Mouse (Mus musculus) liver, embryonic 16.5 days (tissue): ENCODE data around the gene Tnr. TPM values are rescaled to one million over a fixed set of nuclear protein-coding genes. Genes with fewer than 3 reads are reported as not detected.

Source experiments
- ATAC-seq: fragments of 200-750 bp; cut with Nextera tagmentation; 2 replicates; pipeline ENCODE4 v1.8.0; 2017; ENCODE audit warnings: low read depth, mild to moderate bottlenecking, moderate number of reproducible peaks, moderate library complexity
- H3K27ac ChIP-seq: fragments of 300-500 bp; sonication (generic); 2 replicates; pipeline ENCODE4 v1.5.1; 2014; ENCODE audit warnings: mild to moderate bottlenecking, low read length
- H3K27me3 ChIP-seq: fragments of 300-500 bp; sonication (generic); 2 replicates; pipeline ENCODE4 v1.6.1; 2014; ENCODE audit warnings: low read depth, low read length, mixed read lengths; ENCODE audit not compliant: control insufficient read depth, insufficient read depth
- H3K36me3 ChIP-seq: fragments of 300-500 bp; sonication (generic); 2 replicates; pipeline ENCODE4 v1.6.1; 2014; ENCODE audit warnings: mild to moderate bottlenecking; ENCODE audit not compliant: control insufficient read depth, insufficient read depth
- H3K4me1 ChIP-seq: fragments of 300-500 bp; sonication (generic); 2 replicates; pipeline ENCODE4 v1.6.1; 2014; ENCODE audit warnings: low read depth, low read length, mixed read lengths; ENCODE audit not compliant: control insufficient read depth
- H3K4me2 ChIP-seq: fragments of 300-500 bp; sonication (generic); 2 replicates; pipeline ENCODE4 v1.6.1; 2014; ENCODE audit warnings: low read depth, low read length, mixed read lengths
- H3K4me3 ChIP-seq: fragments of 300-500 bp; sonication (generic); 2 replicates; pipeline ENCODE4 v1.5.1; 2014; ENCODE audit warnings: low read depth, mild to moderate bottlenecking, low read length
- H3K9ac ChIP-seq: fragments of 300-500 bp; sonication (generic); 2 replicates; pipeline ENCODE4 v1.6.1; 2014; ENCODE audit warnings: low read depth, low read length
- H3K9me3 ChIP-seq: fragments of 300-500 bp; sonication (generic); replicated peaks from 2 replicates; pipeline ENCODE4 v1.6.1; 2016; ENCODE audit warnings: low read length; ENCODE audit not compliant: control insufficient read depth
- WGBS: fragments of 180-500 bp; shearing (Covaris S2); extraction: QIAGEN DNeasy Blood & Tissue Kit; methylation state at CpG from one replicate; pipeline ENCODE4 v1.1.7; 2014; ENCODE audit not compliant: insufficient replicate concordance; 5-methylcytosine and 5-hydroxymethylcytosine counted together
- polyA plus RNA-seq: library from polyadenylated mRNA; unstranded; fragments of >200 nt; fragmentation: Nextera tagmentation; extraction: Ambion mirVana; gene quantifications from 2 replicates; pipeline ENCODE4 v1.2.1, GENCODE M21; 2015

Tnr gene
- polyA plus RNA-seq, 1 experiment from 2014 or later, result 0.02 TPM

DNA sequence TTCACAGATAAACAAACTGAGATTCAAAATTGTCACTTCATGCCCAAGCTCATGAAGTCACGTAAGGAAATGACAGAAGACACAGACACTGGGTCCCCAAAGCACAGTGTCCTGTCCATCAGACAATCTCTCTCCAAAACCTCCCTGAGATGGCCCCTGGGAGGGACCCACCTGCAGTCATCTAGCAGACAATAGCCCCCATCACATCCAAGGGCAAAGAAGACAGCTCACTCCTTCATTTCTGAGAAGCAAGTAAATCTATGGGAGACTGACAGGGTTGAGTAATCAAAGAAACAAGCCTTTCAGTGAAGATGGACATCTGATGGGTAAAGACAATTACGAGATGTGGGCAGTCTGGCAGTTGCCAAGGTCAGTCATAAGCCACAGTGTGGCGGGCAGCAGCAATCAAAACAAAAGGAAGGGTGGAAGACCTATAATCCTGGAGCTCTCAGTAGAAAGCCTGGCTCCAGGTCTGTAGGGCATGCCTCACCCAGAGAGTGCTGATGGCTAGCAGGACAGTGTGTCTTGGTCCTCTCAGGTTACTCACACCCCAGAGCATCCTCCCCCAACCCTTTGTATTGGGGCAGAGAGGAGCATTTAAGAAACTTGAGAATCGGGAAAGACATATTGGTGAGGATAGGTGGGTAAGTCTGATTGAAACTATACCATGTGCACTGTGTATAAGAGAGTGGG, 310.2 kb downstream of the Tnr start:
- Histone ChIP-seq H3K27me3 (no peaks in the 10 kb centered on the region), H3K4me3 (no peak overlapping the region)
- WGBS, result 36% methylated on average over 4 of the region's 4 CpGs

DNA sequence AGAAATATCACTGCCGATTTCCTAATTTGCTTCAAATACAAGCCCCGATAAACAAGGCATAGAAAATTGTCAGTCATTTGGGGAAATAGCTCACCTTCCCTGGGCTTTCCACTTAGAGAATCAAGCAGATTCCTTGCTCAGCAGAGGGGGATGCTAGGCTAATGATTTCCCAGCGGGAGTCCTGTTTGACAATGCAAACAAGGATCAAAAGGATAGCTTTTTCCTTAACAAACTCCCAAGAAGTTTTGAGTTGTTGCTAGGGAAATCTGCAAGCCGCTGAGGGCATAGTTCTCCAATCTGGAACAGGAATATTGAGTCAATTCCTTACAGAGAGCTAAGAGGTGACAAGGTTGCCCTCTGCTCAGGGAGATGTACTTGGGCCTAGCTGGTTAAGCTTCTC, 311.6 kb downstream of the Tnr start:
- H3K4me2 ChIP-seq, result no peak overlapping the region

More for the DNA sequence above, 310.2 kb downstream of the Tnr start:
- H3K27ac ChIP-seq, result no peak overlapping the region
- no peaks in the 10 kb centered on the region for H3K9me3 ChIP-seq
- ATAC-seq, result no peak
- H3K4me1 ChIP-seq, result no peaks in the 10 kb centered on the region
- H3K9ac ChIP-seq, result no peak overlapping the region
- no peaks in the 10 kb centered on the region for H3K36me3 ChIP-seq
- no peak overlapping the region for H3K4me2 ChIP-seq

DNA sequence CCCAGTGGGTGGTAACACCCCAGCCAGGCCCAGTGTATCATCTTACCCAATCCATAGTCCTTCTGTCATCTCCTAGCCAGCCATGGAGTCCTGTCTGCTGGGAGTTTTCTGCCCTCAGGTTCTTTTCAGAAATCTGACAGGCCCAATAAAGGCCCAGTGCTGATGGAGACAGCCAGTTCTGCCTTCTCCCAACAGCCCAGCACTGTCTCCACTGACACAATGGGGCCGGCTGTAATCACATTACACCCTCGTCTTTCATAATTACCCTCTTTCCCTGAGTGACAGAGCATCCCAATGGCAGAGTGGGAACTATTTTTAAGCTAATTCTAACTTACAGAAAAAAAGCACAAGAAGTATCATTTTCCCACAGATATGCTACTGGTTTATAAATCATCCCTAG, 316.8 kb downstream of the Tnr start:
- no peak for ATAC-seq
- 32% methylated on average over 2 of the region's 2 CpGs for WGBS
- H3K27me3 ChIP-seq, result no peaks in the 10 kb centered on the region

More for the DNA sequence above, 311.6 kb downstream of the Tnr start:
- H3K4me1 ChIP-seq, result no peaks in the 10 kb centered on the region
- ATAC-seq, result no peak
- no peaks in the 10 kb centered on the region for H3K9me3 ChIP-seq
- no peaks in the 10 kb centered on the region for H3K27me3 ChIP-seq
- no peak overlapping the region for H3K4me3 ChIP-seq
- 20% methylated on average over 4 of the region's 4 CpGs for WGBS
- H3K9ac ChIP-seq, result no peak overlapping the region
- no peaks in the 10 kb centered on the region for H3K36me3 ChIP-seq
- H3K27ac ChIP-seq, result no peak overlapping the region

DNA sequence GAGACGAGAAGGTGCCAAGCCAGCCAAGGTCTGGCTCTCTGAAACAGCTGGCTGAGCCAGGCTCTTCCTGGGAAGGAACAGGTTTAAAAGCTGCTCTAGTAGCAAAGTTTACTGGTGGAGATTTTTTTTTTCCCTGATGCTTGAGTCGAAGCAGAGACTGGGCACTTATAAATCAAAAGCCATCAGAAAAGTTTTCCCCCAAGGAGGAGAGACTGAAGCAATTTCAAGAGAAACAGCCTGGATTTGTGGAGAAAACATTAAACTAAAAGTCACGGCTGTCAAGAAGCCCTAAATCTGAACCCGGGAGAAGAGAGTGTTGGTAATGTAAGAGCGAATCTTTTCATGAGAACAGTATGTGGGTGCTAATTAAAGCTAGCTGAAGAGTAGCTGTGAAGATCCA, 319.3 kb downstream of the Tnr start:
- Histone ChIP-seq H3K4me3 (no peak overlapping the region), H3K4me2 (no peak overlapping the region), H3K36me3 (no peaks in the 10 kb centered on the region), H3K4me1 (no peaks in the 10 kb centered on the region), H3K9me3 (no peaks in the 10 kb centered on the region), H3K27ac (no peak overlapping the region), H3K9ac (no peak overlapping the region), H3K27me3 (no peaks in the 10 kb centered on the region)
- WGBS, result 41% methylated on average over 5 of the region's 5 CpGs
- no peak for ATAC-seq

More for the DNA sequence above, 316.8 kb downstream of the Tnr start:
- H3K4me3 ChIP-seq, result no peak overlapping the region
- no peak overlapping the region for H3K9ac ChIP-seq
- H3K36me3 ChIP-seq, result no peaks in the 10 kb centered on the region
- no peak overlapping the region for H3K27ac ChIP-seq
- H3K4me2 ChIP-seq, result no peak overlapping the region
- H3K9me3 ChIP-seq, result no peaks in the 10 kb centered on the region
- no peaks in the 10 kb centered on the region for H3K4me1 ChIP-seq

DNA sequence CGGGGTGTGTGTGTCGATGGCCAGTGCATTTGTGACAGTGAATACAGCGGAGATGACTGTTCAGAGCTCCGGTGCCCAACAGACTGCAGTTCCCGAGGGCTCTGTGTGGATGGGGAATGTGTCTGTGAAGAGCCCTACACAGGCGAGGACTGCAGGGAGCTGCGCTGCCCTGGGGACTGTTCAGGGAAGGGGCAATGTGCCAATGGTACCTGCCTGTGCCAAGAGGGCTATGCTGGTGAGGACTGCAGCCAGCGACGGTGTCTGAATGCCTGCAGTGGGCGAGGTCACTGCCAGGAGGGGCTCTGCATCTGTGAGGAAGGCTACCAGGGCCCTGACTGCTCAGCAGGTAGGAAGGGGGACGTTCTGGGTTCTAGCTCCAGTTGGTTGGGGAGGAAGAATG, 328.5 kb downstream of the Tnr start:
- Histone ChIP-seq H3K4me1 (no peaks in the 10 kb centered on the region), H3K4me3 (no peak overlapping the region), H3K36me3 (no peaks in the 10 kb centered on the region), H3K9me3 (no peaks in the 10 kb centered on the region), H3K4me2 (no peak overlapping the region), H3K9ac (no peak overlapping the region), H3K27me3 (no peaks in the 10 kb centered on the region), H3K27ac (no peak overlapping the region)
- ATAC-seq, result no peak
- 65% methylated on average over 11 of the region's 11 CpGs for WGBS

DNA sequence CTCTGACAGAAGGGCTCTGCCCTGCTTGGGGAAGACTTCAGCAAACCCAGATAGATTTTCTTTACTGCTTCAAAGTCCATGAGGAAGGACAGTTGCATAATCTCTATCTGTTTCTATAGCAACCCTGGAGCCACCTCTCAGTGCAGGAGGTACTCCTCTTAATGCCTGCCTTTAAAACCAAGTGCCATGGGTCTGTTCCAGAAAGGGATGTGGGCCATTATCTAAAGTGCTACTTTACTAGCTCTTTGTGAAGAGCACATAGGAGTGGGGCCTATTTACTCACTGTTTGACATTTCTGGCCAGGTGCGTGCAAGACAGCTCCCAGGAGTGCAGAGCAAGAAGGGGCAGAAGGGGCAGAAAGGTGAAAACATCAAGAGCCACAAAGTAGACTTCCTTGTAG, 330.7 kb downstream of the Tnr start:
- H3K27me3 ChIP-seq, result no peaks in the 10 kb centered on the region
- no peak overlapping the region for H3K9ac ChIP-seq
- H3K4me3 ChIP-seq, result no peak overlapping the region
- no peak overlapping the region for H3K4me2 ChIP-seq
- WGBS, result 52% methylated on average over 1 of the region's 1 CpGs
- no peaks in the 10 kb centered on the region for H3K9me3 ChIP-seq
- H3K36me3 ChIP-seq, result no peaks in the 10 kb centered on the region
- ATAC-seq, result no peak
- H3K4me1 ChIP-seq, result no peaks in the 10 kb centered on the region
- no peak overlapping the region for H3K27ac ChIP-seq

DNA sequence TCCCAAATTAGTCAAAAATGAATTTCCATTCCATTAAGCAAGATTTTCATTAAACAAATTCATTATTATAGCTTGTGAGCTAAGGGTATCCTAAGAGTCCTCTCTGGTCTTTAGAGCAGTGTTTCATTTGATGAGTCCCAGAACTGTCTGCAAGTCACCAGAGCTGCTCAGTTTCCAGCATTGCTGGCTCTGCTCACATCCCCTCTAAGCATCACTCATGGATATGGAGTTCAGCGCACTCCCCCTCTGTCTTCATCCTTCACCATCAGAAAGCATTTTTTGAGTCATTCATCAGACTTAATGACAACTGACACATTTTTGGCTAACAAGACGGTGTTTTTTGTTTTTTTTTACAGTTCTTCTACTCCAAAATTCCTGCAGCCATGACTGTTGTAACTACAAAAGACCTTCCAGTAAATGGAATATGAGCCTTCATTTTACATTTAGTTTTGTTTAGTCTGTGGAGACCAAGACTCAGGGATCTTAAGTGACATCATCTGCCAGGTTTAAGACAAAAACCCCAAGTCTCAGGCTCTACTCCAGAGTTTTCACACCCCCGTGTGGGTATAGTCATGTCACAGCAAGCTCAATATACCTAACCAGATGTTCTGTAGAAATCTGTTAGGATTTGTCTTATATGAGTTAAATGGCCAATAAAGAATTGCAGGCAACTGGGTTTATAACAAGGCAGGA, 338.4 kb downstream of the Tnr start:
- Histone ChIP-seq H3K4me1 (no peaks in the 10 kb centered on the region), H3K27ac (no peak overlapping the region), H3K9ac (no peak overlapping the region), H3K9me3 (no peaks in the 10 kb centered on the region), H3K4me3 (no peak overlapping the region), H3K36me3 (no peaks in the 10 kb centered on the region), H3K4me2 (no peak overlapping the region), H3K27me3 (no peaks in the 10 kb centered on the region)
- no peak for ATAC-seq
- 62% methylated on average over 3 of the region's 3 CpGs for WGBS

DNA sequence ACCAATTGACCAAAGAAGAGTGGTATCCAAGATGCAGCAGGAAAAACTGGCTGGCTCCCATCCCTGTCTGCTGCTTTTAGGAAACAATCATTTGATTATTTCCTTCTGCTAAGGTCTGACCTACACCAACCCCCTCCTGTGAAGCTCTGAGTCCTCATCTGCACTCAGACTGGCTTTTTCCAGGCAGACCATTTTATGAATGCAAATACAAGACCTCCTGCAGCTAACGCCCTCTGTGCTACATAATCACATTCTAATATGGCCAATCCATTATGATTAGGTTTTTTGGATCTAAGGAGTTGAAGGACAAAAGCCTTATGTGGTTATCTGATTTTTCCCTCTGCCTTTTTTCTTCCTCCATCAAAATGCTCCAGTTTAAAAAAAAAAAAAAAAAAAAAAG, 342.1 kb downstream of the Tnr start:
- Histone ChIP-seq H3K9ac (no peak overlapping the region), H3K4me2 (no peak overlapping the region), H3K27ac (no peak overlapping the region), H3K4me1 (no peaks in the 10 kb centered on the region), H3K36me3 (no peaks in the 10 kb centered on the region), H3K4me3 (no peak overlapping the region), H3K9me3 (no peaks in the 10 kb centered on the region), H3K27me3 (no peaks in the 10 kb centered on the region)
- 40% methylated on average over 1 of the region's 1 CpGs for WGBS
- no peak for ATAC-seq

DNA sequence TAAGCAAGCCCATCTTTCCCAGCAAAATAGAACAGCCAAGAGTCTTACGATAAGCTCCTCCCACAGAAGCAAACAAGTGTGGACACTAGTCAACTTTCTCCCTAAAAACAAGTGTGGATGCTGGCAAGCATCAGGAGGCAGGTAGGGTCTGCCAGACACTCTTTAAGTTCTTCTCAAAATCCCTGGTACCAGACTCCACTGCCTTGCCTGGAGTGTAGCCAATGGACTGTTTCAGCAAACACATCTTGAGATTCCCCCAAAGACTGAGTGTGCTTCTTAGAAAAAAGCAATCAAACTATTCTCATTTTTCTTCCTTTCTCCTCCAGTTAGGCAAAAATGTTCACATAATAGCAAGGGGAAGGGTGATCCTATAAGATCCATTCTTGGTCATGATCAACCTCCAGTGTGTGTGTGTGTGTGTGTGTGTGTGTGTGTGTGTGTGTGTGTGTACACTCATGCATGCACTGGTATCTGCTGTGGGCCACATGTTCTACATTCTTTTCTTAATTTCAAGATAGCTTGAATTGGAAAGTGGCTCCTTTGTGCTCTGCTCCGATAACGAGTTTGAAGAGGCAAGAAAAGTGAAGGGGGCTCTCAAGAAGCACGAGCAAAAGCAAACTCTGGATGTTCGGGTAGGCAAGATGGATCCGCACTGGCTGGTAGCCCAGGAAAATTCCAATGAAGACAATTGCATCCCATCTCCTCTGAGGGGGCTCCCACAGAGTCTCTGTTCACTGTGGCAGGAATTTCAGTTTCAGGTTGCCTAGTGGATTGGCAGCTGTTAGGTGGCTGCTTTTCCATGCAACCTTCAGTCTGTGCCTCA, 346.3 kb downstream of the Tnr start:
- H3K4me2 ChIP-seq, result no peak overlapping the region
- H3K27me3 ChIP-seq, result no peaks in the 10 kb centered on the region
- no peak overlapping the region for H3K9ac ChIP-seq
- no peaks in the 10 kb centered on the region for H3K9me3 ChIP-seq
- no peak overlapping the region for H3K27ac ChIP-seq
- H3K4me1 ChIP-seq, result no peaks in the 10 kb centered on the region
- H3K4me3 ChIP-seq, result no peak overlapping the region
- WGBS, result 64% methylated on average over 6 of the region's 6 CpGs
- ATAC-seq, result no peak
- no peaks in the 10 kb centered on the region for H3K36me3 ChIP-seq
